Mouse (Mus musculus): ENCODE measurements around the gene Mrpl36. TPM values are rescaled to one million over a fixed set of nuclear protein-coding genes. Genes with fewer than 3 reads are reported as not detected.

Mrpl36 gene
- polyA plus RNA-seq, 3 experiments from 2014 or later = 116 to 149 (median 137) TPM

GRCm38 (mm10) chr13:73347171-73347570 is 18.9 kb downstream of the Mrpl36 start:
- ATAC-seq = no peak

- ATAC-seq = no peak
These were observed 19.8 kb downstream of the Mrpl36 start for GRCm38 (mm10) chr13:73347922-73348650.

GRCm38 (mm10) chr13:73350741-73351140 is 22.4 kb downstream of the Mrpl36 start:
- no peak for ATAC-seq

- ATAC-seq = no peak
These were observed 23.6 kb downstream of the Mrpl36 start for GRCm38 (mm10) chr13:73351910-73352309.

- no peak for ATAC-seq
These were observed 24.2 kb downstream of the Mrpl36 start for GRCm38 (mm10) chr13:73352491-73352890.

GRCm38 (mm10) chr13:73357106-73357505 is 28.8 kb downstream of the Mrpl36 start:
- no peak for ATAC-seq

GRCm38 (mm10) chr13:73373367-73373766 is 45.1 kb downstream of the Mrpl36 start:
- ATAC-seq = no peak

GRCm38 (mm10) chr13:73374612-73375011 is 46.3 kb downstream of the Mrpl36 start:
- ATAC-seq = no peak

- ATAC-seq = peak; percentile 86
These were observed 49.3 kb downstream of the Mrpl36 start for GRCm38 (mm10) chr13:73377637-73378036.

Other genes with a start within 250 kb of the Mrpl36 start
- not detected for gene Irx4, start 68.0 kb upstream of the Mrpl36 start, polyA plus RNA-seq (2017; shearing (Covaris generic))
- 100 to 1,000 TPM; 118 to 174 (median 174) TPM for gene Ndufs6, start within 50 bp of the Mrpl36 start, polyA plus RNA-seq (2017; shearing (Covaris generic))
- gene Lpcat1, start 138.7 kb downstream of the Mrpl36 start, polyA plus RNA-seq (2017; shearing (Covaris generic)) = 10 to 100 TPM; 26.5 to 39.7 (median 36.1) TPM
- not detected for gene Slc6a3, start 208.2 kb downstream of the Mrpl36 start, polyA plus RNA-seq (2017; shearing (Covaris generic))